Comparison of ENCODE assay signal across 9 mouse cellular contexts in genomic region chr13:10071165-10071564, GRCm38 (mm10).
A peak's percentile ranks its signal among the peaks of the same experiment; 100 is the strongest.
DNase-seq lines count a peak whose midpoint lies in the region; ATAC-seq lines count a peak whose summit lies in the region.
"Had no signal": no experiment of that assay in that cellular context is flagged by ENCODE, and none has a peak within 500 bp of the region (broad histone marks: within the 10 kb centered on the region; RNA-seq: fewer than 3 reads in every experiment).

No protein-coding gene starts in this region.

- H3K9me3 ChIP-seq in liver, embryonic 12.5 days (replicated peaks): no peaks in the 10 kb centered on the region
- H3K9me3 ChIP-seq in hindbrain, embryonic 10.5 days: no peaks in the 10 kb centered on the region
- H3K9me3 ChIP-seq: liver, embryonic 15.5 days had no signal

- WGBS in liver, embryonic 12.5 days (ENCODE audit: insufficient replicate concordance): 38% methylated on average over 5 of the region's 5 CpGs
- WGBS in hindbrain, embryonic 10.5 days: 44% methylated on average over 5 of the region's 5 CpGs

- H3K4me3 ChIP-seq in liver, embryonic 12.5 days: no peak overlapping the region
- H3K4me3 ChIP-seq in hindbrain, embryonic 10.5 days: no peak overlapping the region
- H3K4me3 ChIP-seq: liver, embryonic 15.5 days had no signal

- H3K36me3 ChIP-seq in liver, embryonic 12.5 days: no peaks in the 10 kb centered on the region
- H3K36me3 ChIP-seq in hindbrain, embryonic 10.5 days: no peaks in the 10 kb centered on the region
- H3K36me3 ChIP-seq: liver, embryonic 15.5 days had no signal

- ATAC-seq in liver, embryonic 12.5 days: no peak
- ATAC-seq in megakaryocyte, adult 5-6 weeks (ENCODE audit: poor library complexity, severe bottlenecking): peak; percentile 41

- peak; percentile 11 for DNase-seq in liver
- DNase-seq in embryo, embryonic 11 days: peak; percentile 54
- DNase-seq in hindbrain, embryonic 10.5 days (ENCODE audit: low spot score): peak; percentile 6
- DNase-seq in layer of hippocampus, adult 8-10 months (ENCODE audit: low spot score in 2 of 2): peak; percentile 21 to 23
- DNase-seq in skeletal muscle tissue, adult 2 months (ENCODE audit: low read depth, low spot score): peak; percentile 6
- DNase-seq in cerebellum, adult 18-20 months: no peak

- no peaks in the 10 kb centered on the region for H3K27me3 ChIP-seq in liver, embryonic 12.5 days (replicated peaks)
- H3K27me3 ChIP-seq in hindbrain, embryonic 10.5 days (ENCODE audit: insufficient read depth, poor library complexity, severe bottlenecking): no peaks in the 10 kb centered on the region
- H3K27me3 ChIP-seq: liver, embryonic 15.5 days had no signal

- no peaks in the 10 kb centered on the region for H3K4me1 ChIP-seq in liver, embryonic 12.5 days
- H3K4me1 ChIP-seq in hindbrain, embryonic 10.5 days (replicated peaks): no peaks in the 10 kb centered on the region
- H3K4me1 ChIP-seq: liver, embryonic 15.5 days had no signal

- H3K27ac ChIP-seq in liver, embryonic 12.5 days: no peak overlapping the region
- no peak overlapping the region for H3K27ac ChIP-seq in hindbrain, embryonic 10.5 days
- H3K27ac ChIP-seq: liver, embryonic 15.5 days had no signal

- no peak overlapping the region for H3K4me2 ChIP-seq in liver, embryonic 12.5 days
- H3K4me2 ChIP-seq: liver, embryonic 15.5 days had no signal

- H3K9ac ChIP-seq in liver, embryonic 12.5 days: no peak overlapping the region
- H3K9ac ChIP-seq: liver, embryonic 15.5 days had no signal

Comparison
In these comparisons a context has a peak if more than half of its experiments do, and no peak if none do; other contexts are left out.
1. DNase-seq: peak in liver (single experiment), embryo, embryonic 11 days (single experiment), hindbrain, embryonic 10.5 days (single experiment), layer of hippocampus, adult 8-10 months (2 of 2) and skeletal muscle tissue, adult 2 months (single experiment); none in cerebellum, adult 18-20 months (0 of 2).